Mouse (Mus musculus) forebrain, embryonic 16.5 days (tissue): ENCODE results near the gene Nrip3. TPM values are rescaled to one million over a fixed set of nuclear protein-coding genes. Genes with fewer than 3 reads are reported as not detected.

Experiments
- ATAC-seq: fragments of 200-750 bp; cut with Nextera tagmentation; 2 replicates; pipeline ENCODE4 v1.8.0; 2017; ENCODE audit warnings: mild to moderate bottlenecking, moderate library complexity
- H3K27ac ChIP-seq: fragments of 300-500 bp; sonication (generic); 2 replicates; pipeline ENCODE4 v1.5.1; 2014; ENCODE audit warnings: low read length, control low read depth
- H3K27me3 ChIP-seq: fragments of 300-500 bp; sonication (generic); replicated peaks from 2 replicates; pipeline ENCODE4 v1.6.1; 2014; ENCODE audit warnings: low read length; ENCODE audit not compliant: control insufficient read depth, insufficient read depth
- H3K36me3 ChIP-seq: fragments of 300-500 bp; sonication (generic); 2 replicates; pipeline ENCODE4 v1.6.1; 2014; ENCODE audit not compliant: control insufficient read depth, insufficient read depth
- H3K4me1 ChIP-seq: fragments of 300-500 bp; sonication (generic); replicated peaks from 2 replicates; pipeline ENCODE4 v1.6.1; 2014; ENCODE audit warnings: low read length; ENCODE audit not compliant: control insufficient read depth, insufficient read depth
- H3K4me2 ChIP-seq: fragments of 300-500 bp; sonication (generic); 2 replicates; pipeline ENCODE4 v1.6.1; 2014; ENCODE audit warnings: mild to moderate bottlenecking, low read length, control low read depth
- H3K4me3 ChIP-seq: fragments of 300-500 bp; sonication (generic); replicated peaks from 2 replicates; pipeline ENCODE4 v1.5.1; 2014; ENCODE audit warnings: mild to moderate bottlenecking, low read length, control low read depth
- H3K9ac ChIP-seq: fragments of 300-500 bp; sonication (generic); replicated peaks from 2 replicates; pipeline ENCODE4 v1.6.1; 2014; ENCODE audit warnings: low read depth, low read length, control low read depth
- H3K9me3 ChIP-seq: fragments of 300-500 bp; sonication (generic); 2 replicates; pipeline ENCODE4 v1.6.1; 2016; ENCODE audit warnings: low read length; ENCODE audit not compliant: control insufficient read depth
- WGBS: fragments of 180-500 bp; shearing (Covaris S2); extraction: QIAGEN DNeasy Blood & Tissue Kit; methylation state at CpG from one replicate; pipeline ENCODE4 v1.1.7; 2014; 5-methylcytosine and 5-hydroxymethylcytosine counted together
- polyA plus RNA-seq: library from polyadenylated mRNA; unstranded; fragments of >200 nt; fragmentation: Nextera tagmentation; extraction: Ambion mirVana; gene quantifications from 2 replicates; pipeline ENCODE4 v1.2.1, GENCODE M21; 2015

The Nrip3 gene
- polyA plus RNA-seq, 1 experiment from 2014 or later, result 7.9 TPM

GRCm38 (mm10) chr7:109804843-109805242 is 23.0 kb upstream of the Nrip3 start:
- H3K4me3 ChIP-seq, result no peak overlapping the region
- H3K27ac ChIP-seq, result no peak overlapping the region
- no peak overlapping the region for H3K9ac ChIP-seq
- no peak overlapping the region for H3K4me2 ChIP-seq
- H3K4me1 ChIP-seq, result no peaks in the 10 kb centered on the region
- 69% methylated on average over 6 of the region's 6 CpGs for WGBS
- no peaks in the 10 kb centered on the region for H3K36me3 ChIP-seq
- no peaks in the 10 kb centered on the region for H3K9me3 ChIP-seq
- H3K27me3 ChIP-seq, result peaks cover 3% of the 10 kb centered on the region; the same call in 1 of the 2 replicates
- ATAC-seq, result no peak

- peaks cover 3% of the 10 kb centered on the region; the same call in 1 of the 2 replicates for H3K27me3 ChIP-seq
- H3K9ac ChIP-seq, result no peak overlapping the region
- no peak overlapping the region for H3K27ac ChIP-seq
- no peaks in the 10 kb centered on the region for H3K4me1 ChIP-seq
- H3K4me2 ChIP-seq, result no peak overlapping the region
- ATAC-seq, result no peak
- no peaks in the 10 kb centered on the region for H3K36me3 ChIP-seq
- WGBS, result 90% methylated on average over 6 of the region's 6 CpGs
- no peaks in the 10 kb centered on the region for H3K9me3 ChIP-seq
- H3K4me3 ChIP-seq, result no peak overlapping the region
Measured at GRCm38 (mm10) chr7:109804355-109804754, 22.5 kb upstream of the Nrip3 start.

GRCm38 (mm10) chr7:109803516-109803915 is 21.7 kb upstream of the Nrip3 start:
- Histone ChIP-seq H3K9ac (no peak overlapping the region), H3K27ac (no peak overlapping the region), H3K4me2 (no peak overlapping the region), H3K36me3 (no peaks in the 10 kb centered on the region), H3K4me1 (no peaks in the 10 kb centered on the region), H3K9me3 (no peaks in the 10 kb centered on the region), H3K4me3 (no peak overlapping the region), H3K27me3 (no peaks in the 10 kb centered on the region)
- WGBS, result 65% methylated on average over 1 of the region's 1 CpGs
- no peak for ATAC-seq

- Histone ChIP-seq H3K4me1 (no peaks in the 10 kb centered on the region), H3K27me3 (no peaks in the 10 kb centered on the region), H3K4me3 (no peak overlapping the region), H3K36me3 (no peaks in the 10 kb centered on the region), H3K27ac (no peak overlapping the region), H3K9me3 (no peaks in the 10 kb centered on the region), H3K9ac (no peak overlapping the region), H3K4me2 (no peak overlapping the region)
- no peak for ATAC-seq
- WGBS, result 88% methylated on average over 4 of the region's 4 CpGs
Measured at GRCm38 (mm10) chr7:109800626-109801025, 18.8 kb upstream of the Nrip3 start.

GRCm38 (mm10) chr7:109799168-109799567 is 17.3 kb upstream of the Nrip3 start:
- H3K4me1 ChIP-seq, result no peaks in the 10 kb centered on the region
- ATAC-seq, result no peak
- 76% methylated on average over 11 of the region's 11 CpGs for WGBS
- H3K9me3 ChIP-seq, result no peaks in the 10 kb centered on the region
- H3K27ac ChIP-seq, result no peak overlapping the region
- H3K27me3 ChIP-seq, result no peaks in the 10 kb centered on the region
- no peaks in the 10 kb centered on the region for H3K36me3 ChIP-seq
- H3K4me2 ChIP-seq, result no peak overlapping the region
- H3K9ac ChIP-seq, result no peak overlapping the region
- H3K4me3 ChIP-seq, result no peak overlapping the region

GRCm38 (mm10) chr7:109795564-109795963 is 13.7 kb upstream of the Nrip3 start:
- no peaks in the 10 kb centered on the region for H3K9me3 ChIP-seq
- H3K4me3 ChIP-seq, result no peak overlapping the region
- WGBS, result 78% methylated on average over 5 of the region's 5 CpGs
- H3K36me3 ChIP-seq, result no peaks in the 10 kb centered on the region
- H3K27ac ChIP-seq, result no peak overlapping the region
- H3K4me2 ChIP-seq, result no peak overlapping the region
- no peak overlapping the region for H3K9ac ChIP-seq
- no peak for ATAC-seq
- H3K27me3 ChIP-seq, result no peaks in the 10 kb centered on the region
- no peaks in the 10 kb centered on the region for H3K4me1 ChIP-seq

- WGBS, result 65% methylated on average over 2 of the region's 2 CpGs
Measured at GRCm38 (mm10) chr7:109794556-109794955, 12.7 kb upstream of the Nrip3 start.

GRCm38 (mm10) chr7:109792759-109793158 is 10.9 kb upstream of the Nrip3 start:
- Histone ChIP-seq H3K27ac (no peak overlapping the region), H3K4me3 (no peak overlapping the region), H3K27me3 (no peaks in the 10 kb centered on the region), H3K4me2 (no peak overlapping the region), H3K9me3 (no peaks in the 10 kb centered on the region), H3K36me3 (no peaks in the 10 kb centered on the region), H3K4me1 (no peaks in the 10 kb centered on the region), H3K9ac (no peak overlapping the region)
- ATAC-seq, result no peak
- WGBS, result 72% methylated on average over 2 of the region's 2 CpGs

More at GRCm38 (mm10) chr7:109794556-109794955, 12.7 kb upstream of the Nrip3 start:
- Histone ChIP-seq H3K4me3 (no peak overlapping the region), H3K9me3 (no peaks in the 10 kb centered on the region), H3K4me1 (no peaks in the 10 kb centered on the region), H3K27ac (no peak overlapping the region), H3K4me2 (no peak overlapping the region), H3K27me3 (no peaks in the 10 kb centered on the region), H3K36me3 (no peaks in the 10 kb centered on the region), H3K9ac (no peak overlapping the region)
- no peak for ATAC-seq

- no peak overlapping the region for H3K4me3 ChIP-seq
- H3K36me3 ChIP-seq, result no peaks in the 10 kb centered on the region
- H3K4me2 ChIP-seq, result no peak overlapping the region
- no peak overlapping the region for H3K9ac ChIP-seq
- H3K27me3 ChIP-seq, result no peaks in the 10 kb centered on the region
- no peak overlapping the region for H3K27ac ChIP-seq
- H3K4me1 ChIP-seq, result no peaks in the 10 kb centered on the region
- WGBS, result 88% methylated on average over 3 of the region's 3 CpGs
- ATAC-seq, result no peak
- H3K9me3 ChIP-seq, result no peaks in the 10 kb centered on the region
Measured at GRCm38 (mm10) chr7:109790818-109791217, 9.0 kb upstream of the Nrip3 start.

GRCm38 (mm10) chr7:109787860-109788259 is 6.0 kb upstream of the Nrip3 start:
- Histone ChIP-seq H3K9ac (no peak overlapping the region), H3K27ac (no peak overlapping the region), H3K4me2 (no peak overlapping the region), H3K27me3 (no peaks in the 10 kb centered on the region; the same call in 1 of the 2 replicates), H3K36me3 (no peaks in the 10 kb centered on the region), H3K9me3 (no peaks in the 10 kb centered on the region), H3K4me1 (peaks cover 5% of the 10 kb centered on the region; the same call in 1 of the 2 replicates), H3K4me3 (no peak overlapping the region)
- no peak for ATAC-seq
- 91% methylated on average over 2 of the region's 2 CpGs for WGBS
